Mouse (Mus musculus): ENCODE data around the gene Gm436.

Gm436 gene

DNA sequence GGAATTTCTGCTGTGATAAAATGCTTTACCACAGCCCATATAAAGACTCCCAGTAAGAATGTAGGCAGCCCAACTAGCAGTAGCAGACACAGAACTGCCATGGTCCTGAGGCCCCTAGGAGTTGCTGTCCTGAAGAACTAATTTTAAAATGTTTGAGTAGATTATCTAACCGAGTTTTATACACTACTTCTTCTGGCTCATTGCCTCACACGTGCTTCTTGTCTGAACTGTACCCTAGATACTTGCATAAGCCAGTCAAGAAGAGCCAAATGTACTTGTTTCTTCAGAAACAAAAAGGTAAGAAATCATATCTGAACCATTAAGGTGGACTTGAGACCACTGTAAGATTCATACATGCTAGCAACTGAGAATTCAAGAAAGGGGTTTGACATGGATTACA is at the start of gene Gm436:
Gene Gm436 (minus strand): TSS at position 101 of the 400 bp plus-strand sequence.
- DNase-seq (ENCODE audit: low spot score) = no peak

DNA sequence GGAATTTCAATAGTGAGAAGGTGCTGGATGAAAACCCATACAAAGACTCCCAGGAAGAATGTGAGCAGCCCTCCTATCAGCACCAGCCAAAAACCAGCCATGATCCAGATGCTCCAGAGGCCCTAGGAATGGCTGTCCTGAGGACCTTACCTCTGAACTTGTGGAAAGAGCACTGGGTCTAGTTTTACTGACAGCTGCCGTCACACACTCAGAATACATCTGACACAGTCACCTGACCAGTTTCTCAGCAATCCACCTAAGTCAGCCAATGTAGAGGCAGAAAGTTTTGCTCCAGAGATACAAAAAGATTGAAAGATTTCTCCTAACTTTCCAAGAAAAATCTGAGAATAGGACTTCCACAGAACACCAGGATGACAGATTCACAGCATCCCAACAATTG is 35.1 kb upstream of the Gm436 start, which contains the start of gene Gm13178:
Gene Gm13178 (minus strand): TSS at position 101 of the 400 bp plus-strand sequence.
- no peak for DNase-seq (ENCODE audit: low spot score)

GRCm38 (mm10) chr4:144719691-144720090 is 33.5 kb upstream of the Gm436 start:
- no peak for DNase-seq (ENCODE audit: low spot score)

GRCm38 (mm10) chr4:144718288-144718687 is 32.1 kb upstream of the Gm436 start:
- DNase-seq (ENCODE audit: low spot score) = no peak

DNA sequence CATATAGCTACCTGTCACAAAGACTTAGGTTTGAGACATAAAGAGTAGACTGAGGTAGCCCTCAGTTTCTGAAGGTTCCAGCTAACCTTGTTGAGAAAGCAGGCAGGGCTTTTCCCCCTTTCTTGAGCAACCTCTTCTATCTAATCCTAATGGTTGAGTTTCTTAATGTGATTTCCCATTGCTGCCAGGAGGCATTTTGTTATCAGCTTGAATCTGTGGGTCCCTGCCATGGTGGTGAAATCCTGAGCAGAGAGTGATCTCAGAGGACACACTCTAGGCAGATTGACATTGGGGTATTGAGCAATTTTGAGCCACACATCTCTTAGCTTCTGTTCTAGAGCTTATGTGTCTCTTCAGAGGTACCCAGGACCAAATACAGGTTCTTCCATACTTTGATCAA is 47.9 kb downstream of the Gm436 start:
- no peak for DNase-seq (ENCODE audit: low spot score)

Measured in layer of hippocampus, adult 9-10 months (tissue).